Mouse (Mus musculus) forebrain, embryonic 11.5 days (tissue): ENCODE measurements around the gene Gm45799. TPM values are rescaled to one million over a fixed set of nuclear protein-coding genes. Genes with fewer than 3 reads are reported as not detected.

Experiments used
- ATAC-seq: fragments of 200-750 bp; cut with Nextera tagmentation; replicated peaks from 2 replicates; pipeline ENCODE4 v1.8.0; 2017; ENCODE audit warnings: moderate TSS enrichment; ENCODE audit not compliant: low FRiP score
- DNase-seq: peaks from one replicate; pipeline ENCODE4 v3.0.0-alpha.2; 2017; ENCODE audit warnings: low spot score
- H3K27ac ChIP-seq: fragments of 300-500 bp; sonication (generic); 2 replicates; pipeline ENCODE4 v1.5.1; 2014; ENCODE audit warnings: low read depth, low read length
- H3K27me3 ChIP-seq: fragments of 300-500 bp; sonication (generic); 2 replicates; pipeline ENCODE4 v1.6.1; 2014; ENCODE audit warnings: mild to moderate bottlenecking, low read length, mixed read lengths; ENCODE audit not compliant: control insufficient read depth, insufficient read depth
- H3K36me3 ChIP-seq: fragments of 300-500 bp; sonication (generic); 2 replicates; pipeline ENCODE4 v1.6.1; 2014; ENCODE audit warnings: mild to moderate bottlenecking, low read length, moderate library complexity, mixed read lengths; ENCODE audit not compliant: control insufficient read depth, insufficient read depth
- H3K4me1 ChIP-seq: fragments of 300-500 bp; sonication (generic); replicated peaks from 2 replicates; pipeline ENCODE4 v1.6.1; 2014; ENCODE audit warnings: low read length, mixed read lengths; ENCODE audit not compliant: control insufficient read depth, insufficient read depth
- H3K4me2 ChIP-seq: fragments of 300-500 bp; sonication (generic); 2 replicates; pipeline ENCODE4 v1.6.1; 2014; ENCODE audit warnings: low read depth, mild to moderate bottlenecking, low read length, moderate library complexity, mixed read lengths; ENCODE audit not compliant: severe bottlenecking
- H3K4me3 ChIP-seq: fragments of 300-500 bp; sonication (generic); 2 replicates; pipeline ENCODE4 v1.5.1; 2014; ENCODE audit warnings: low read depth, low read length
- H3K9ac ChIP-seq: fragments of 300-500 bp; sonication (generic); 2 replicates; pipeline ENCODE4 v1.6.1; 2014; ENCODE audit warnings: low read length
- H3K9me3 ChIP-seq: fragments of 300-500 bp; sonication (generic); 2 replicates; pipeline ENCODE4 v1.6.1; 2016; ENCODE audit warnings: low read length, mixed read lengths; ENCODE audit not compliant: control insufficient read depth
- WGBS: fragments of 180-500 bp; shearing (Covaris S2); extraction: QIAGEN DNeasy Blood & Tissue Kit; methylation state at CpG from one replicate; pipeline ENCODE4 v1.1.7; 2014; 5-methylcytosine and 5-hydroxymethylcytosine counted together
- polyA plus RNA-seq: library from polyadenylated mRNA; unstranded; fragments of >200 nt; fragmentation: Nextera tagmentation; extraction: Ambion mirVana; gene quantifications from 2 replicates; pipeline ENCODE4 v1.2.1, GENCODE M21; 2014

Gene Gm45799
- polyA plus RNA-seq, 1 experiment from 2014 or later = 14.2 TPM

GRCm38 (mm10) chr7:105726980-105727325 lies 86.6 kb downstream of the Gm45799 start:
- H3K27me3 ChIP-seq = no peaks in the 10 kb centered on the region
- H3K4me1 ChIP-seq = no peaks in the 10 kb centered on the region; the same call in 1 of the 2 replicates
- no peaks in the 10 kb centered on the region; the same call in 1 of the 2 replicates for H3K36me3 ChIP-seq
- ATAC-seq (no peak), DNase-seq (no peak)
- 91% methylated on average over 4 of the region's 4 CpGs for WGBS
- H3K9ac ChIP-seq = no peak overlapping the region
- no peak overlapping the region for H3K27ac ChIP-seq
- no peaks in the 10 kb centered on the region for H3K9me3 ChIP-seq
- H3K4me3 ChIP-seq = no peak overlapping the region
- H3K4me2 ChIP-seq = no peak overlapping the region

GRCm38 (mm10) chr7:105728701-105729428 lies 88.5 kb downstream of the Gm45799 start:
- ATAC-seq (peak; percentile 49), DNase-seq (no peak)

GRCm38 (mm10) chr7:105733836-105734235 lies 93.5 kb downstream of the Gm45799 start:
- Histone ChIP-seq H3K4me2 (no peak overlapping the region), H3K4me3 (no peak overlapping the region), H3K9me3 (no peaks in the 10 kb centered on the region), H3K9ac (no peak overlapping the region), H3K27me3 (no peaks in the 10 kb centered on the region), H3K4me1 (peaks cover 2% of the 10 kb centered on the region; the same call in 1 of the 2 replicates), H3K36me3 (peaks cover 9% of the 10 kb centered on the region; the same call in 1 of the 2 replicates), H3K27ac (no peak overlapping the region)
- ATAC-seq (no peak), DNase-seq (no peak)
- 94% methylated on average over 11 of the region's 11 CpGs for WGBS

More at GRCm38 (mm10) chr7:105728701-105729428, 88.5 kb downstream of the Gm45799 start:
- no peak overlapping the region for H3K4me2 ChIP-seq
- H3K9ac ChIP-seq = 0 out of 2 replicates have a peak overlapping the region, but pooled peaks have one; percentile 7
- H3K36me3 ChIP-seq = peaks cover 9% of the 10 kb centered on the region; the same call in 1 of the 2 replicates
- peak overlapping the region; percentile 46 for H3K27ac ChIP-seq
- no peak overlapping the region for H3K4me3 ChIP-seq
- no peaks in the 10 kb centered on the region for H3K27me3 ChIP-seq
- H3K4me1 ChIP-seq = no peaks in the 10 kb centered on the region; the same call in 1 of the 2 replicates
- WGBS = 49% methylated on average over 6 of the region's 6 CpGs
- H3K9me3 ChIP-seq = no peaks in the 10 kb centered on the region

Other genes with a start within 250 kb of the Gm45799 start
- gene Fam160a2, start 240.5 kb upstream of the Gm45799 start, polyA plus RNA-seq = 45.0 and 47.4 TPM in 2 replicates
- gene Cnga4, start 236.0 kb upstream of the Gm45799 start, polyA plus RNA-seq = 0.15 TPM in 1 of 2 replicates, not detected in the other
- gene Cckbr, start 214.8 kb upstream of the Gm45799 start, polyA plus RNA-seq = 0.13 and 0.51 TPM in 2 replicates
- 21.1 and 26.4 TPM in 2 replicates for gene Cavin3, start 158.3 kb upstream of the Gm45799 start, polyA plus RNA-seq
- 35.1 and 42.1 TPM in 2 replicates for gene Smpd1, start 86.2 kb upstream of the Gm45799 start, polyA plus RNA-seq
- 106 and 117 TPM in 2 replicates for gene Apbb1, start 58.9 kb upstream of the Gm45799 start, polyA plus RNA-seq
- gene Hpx, start 40.4 kb upstream of the Gm45799 start, polyA plus RNA-seq = not detected in 2 replicates
- gene Trim3, start 7.0 kb upstream of the Gm45799 start, polyA plus RNA-seq = 35.9 and 37.7 TPM in 2 replicates
- gene Timm10b, start 496 bp upstream of the Gm45799 start, polyA plus RNA-seq = 148 and 151 TPM in 2 replicates
- gene Arfip2, start 136 bp upstream of the Gm45799 start, polyA plus RNA-seq = 78.2 and 90.2 TPM in 2 replicates
- 0.39 and 0.79 TPM in 2 replicates for gene Dnhd1, start 10.3 kb downstream of the Gm45799 start, polyA plus RNA-seq
- 221 and 242 TPM in 2 replicates for gene Ilk, start 96.0 kb downstream of the Gm45799 start, polyA plus RNA-seq
- gene Rrp8, start 96.8 kb downstream of the Gm45799 start, polyA plus RNA-seq = 40.6 and 41.4 TPM in 2 replicates
- 196 and 204 TPM in 2 replicates for gene Taf10, start 103.8 kb downstream of the Gm45799 start, polyA plus RNA-seq
- gene Tpp1, start 111.7 kb downstream of the Gm45799 start, polyA plus RNA-seq = 53.9 and 62.7 TPM in 2 replicates
- 21.3 and 21.4 TPM in 2 replicates for gene Dchs1, start 147.1 kb downstream of the Gm45799 start, polyA plus RNA-seq
- gene Mrpl17, start 170.5 kb downstream of the Gm45799 start, polyA plus RNA-seq = 274 and 275 TPM in 2 replicates